Mouse (Mus musculus) olfactory bulb, adult 2 months (tissue): ENCODE results near the gene Bbs9.

Experiments used
- CTCF ChIP-seq: fragments of 200-500 bp; IDR thresholded peaks from 2 replicates; pipeline ENCODE4 v1.5.1; 2012; ENCODE audit warnings: low read depth, mild to moderate bottlenecking, low read length, moderate library complexity; ENCODE audit not compliant: insufficient read depth
- POLR2A ChIP-seq: fragments of 200-500 bp; IDR thresholded peaks from 2 replicates; pipeline ENCODE4 v1.6.1; 2012; ENCODE audit warnings: mild to moderate bottlenecking, low read depth, low read length, moderate library complexity; ENCODE audit not compliant: insufficient read depth

GRCm38 (mm10) chr9:22703541-22703940 is 228.0 kb downstream of the Bbs9 start:
- no peak for TF ChIP-seq CTCF
- no peak for TF ChIP-seq POLR2A
